19 mouse cellular contexts compared by ENCODE assay signal in the genomic region with DNA sequence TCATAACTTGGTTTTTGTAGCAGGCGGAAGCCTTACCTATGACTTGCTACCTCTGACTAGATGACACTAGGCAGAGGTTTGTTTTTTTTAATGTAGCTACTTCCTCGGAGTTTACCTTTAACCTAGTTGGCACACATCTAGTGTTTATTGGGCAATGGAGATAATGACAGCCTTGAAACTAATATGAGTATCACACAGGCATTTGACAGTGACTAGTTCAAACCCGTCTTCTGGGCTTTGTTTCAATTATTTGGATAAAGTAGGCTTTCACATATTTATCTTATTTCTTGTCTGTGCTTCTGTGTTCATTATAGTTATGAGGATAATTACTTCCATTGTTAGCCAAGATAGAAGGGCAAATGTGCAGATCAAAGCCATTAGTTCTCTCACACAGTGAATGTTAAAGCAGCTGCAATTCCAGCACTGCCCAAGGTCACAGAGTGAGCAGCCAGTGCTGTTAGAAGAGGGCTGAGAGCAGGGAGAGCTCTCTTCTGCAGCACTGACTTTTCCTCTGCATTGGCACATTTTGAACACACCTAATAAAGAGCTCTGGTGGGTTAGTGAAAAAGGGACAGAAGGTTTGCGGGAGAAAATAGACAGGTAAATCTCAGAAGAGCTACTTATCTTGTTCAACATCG. TPM values are rescaled to one million over a fixed set of nuclear protein-coding genes. Genes with fewer than 3 reads are reported as not detected.
DNase-seq lines count a peak whose midpoint lies in the region; ATAC-seq and TF ChIP-seq lines count a peak whose summit lies in the region.
"Had no signal": no experiment of that assay in that cellular context is flagged by ENCODE, and none has a peak within 500 bp of the region (broad histone marks: within the 10 kb centered on the region; RNA-seq: fewer than 3 reads in every experiment).

No protein-coding gene starts in this region.

- peaks cover 23% of the 10 kb centered on the region for H3K36me3 ChIP-seq in heart, embryonic 11.5 days (ENCODE audit: control insufficient read depth, insufficient read depth, low read length)
- peaks cover 38% of the 10 kb centered on the region for H3K36me3 ChIP-seq in heart, embryonic 16.5 days (ENCODE audit: control insufficient read depth, insufficient read depth)
- peaks cover 6% of the 10 kb centered on the region; the same call in 1 of the 2 replicates for H3K36me3 ChIP-seq in stomach, postnatal 0 days (ENCODE audit: control insufficient read depth, insufficient read depth, low read length)

- H3K4me3 ChIP-seq in heart, embryonic 11.5 days (ENCODE audit: low read depth, low read length), result no peak overlapping the region
- no peak overlapping the region for H3K4me3 ChIP-seq in heart, embryonic 16.5 days (ENCODE audit: low read length)
- H3K4me3 ChIP-seq in stomach, postnatal 0 days (ENCODE audit: low read depth, low read length), result no peak overlapping the region
- H3K4me3 ChIP-seq: hindbrain, embryonic 10.5 days; liver, embryonic 13.5 days had no signal

- peak overlapping the region; percentile 64 for H3K27ac ChIP-seq in heart, embryonic 11.5 days (ENCODE audit: low read depth, low read length)
- H3K27ac ChIP-seq in heart, embryonic 16.5 days (ENCODE audit: low read length), result peak overlapping the region; percentile 87
- H3K27ac ChIP-seq in stomach, postnatal 0 days (replicated peaks), result peak overlapping the region; percentile 49
- H3K27ac ChIP-seq: hindbrain, embryonic 10.5 days; liver, embryonic 13.5 days had no signal

- H3K4me1 ChIP-seq in heart, embryonic 11.5 days (ENCODE audit: control insufficient read depth, insufficient read depth, low read length), result 0 out of 2 replicates have a peak, but pooled peaks cover 11% of the 10 kb centered on the region
- H3K4me1 ChIP-seq in heart, embryonic 16.5 days (ENCODE audit: control insufficient read depth, insufficient read depth, low read length), result peaks cover 27% of the 10 kb centered on the region
- H3K4me1 ChIP-seq in stomach, postnatal 0 days (replicated peaks; ENCODE audit: control insufficient read depth, insufficient read depth), result no peaks in the 10 kb centered on the region
- H3K4me1 ChIP-seq: liver, embryonic 13.5 days had no signal

- intact Hi-C loops in gastrocnemius, postnatal 14 days (cut with DNase I; ENCODE audit: low total_unique reads), result no loop called here

- no peaks in the 10 kb centered on the region for H3K9me3 ChIP-seq in heart, embryonic 11.5 days (replicated peaks; ENCODE audit: control insufficient read depth, low read length)
- H3K9me3 ChIP-seq in heart, embryonic 16.5 days (replicated peaks; ENCODE audit: control insufficient read depth, low read length), result no peaks in the 10 kb centered on the region
- H3K9me3 ChIP-seq in stomach, postnatal 0 days (ENCODE audit: control insufficient read depth, low read length), result no peaks in the 10 kb centered on the region
- H3K9me3 ChIP-seq: hindbrain, embryonic 10.5 days; liver, embryonic 13.5 days had no signal

- 81% methylated on average over 5 of the region's 5 CpGs for WGBS in heart, embryonic 11.5 days (ENCODE audit: insufficient replicate concordance)
- 57% methylated on average over 5 of the region's 5 CpGs for WGBS in heart, embryonic 16.5 days
- 63% methylated on average over 5 of the region's 5 CpGs for WGBS in stomach, postnatal 0 days

- H3K4me2 ChIP-seq in heart, embryonic 11.5 days, result no peak overlapping the region
- peak overlapping the region; percentile 12; the same call in 1 of the 2 replicates for H3K4me2 ChIP-seq in heart, embryonic 16.5 days (ENCODE audit: low read depth, low read length)
- no peak overlapping the region for H3K4me2 ChIP-seq in stomach, postnatal 0 days (replicated peaks; ENCODE audit: low read depth)
- H3K4me2 ChIP-seq: liver, embryonic 13.5 days had no signal

- DNase-seq in heart, adult 8-10 months (ENCODE audit: low spot score), result no peak
- DNase-seq in testis, postnatal 14 days (ENCODE audit: low spot score), result peak; percentile 64
- no peak for DNase-seq in testis, postnatal 10 days (ENCODE audit: low spot score)
- no peak for DNase-seq in stomach, postnatal 0 days (ENCODE audit: low spot score)
- no peak for DNase-seq in retina, postnatal 1 day
- DNase-seq in gastrocnemius, postnatal 14 days, result no peak
- DNase-seq: cerebellum, adult 2 months; kidney, adult 18-20 months; liver, embryonic 13.5 days; right cerebral cortex, postnatal 25 days; thymus, adult 18-20 months had no signal

- no peak for ATAC-seq in heart, embryonic 11.5 days (replicated peaks; ENCODE audit: insufficient number of reproducible peaks, low FRiP score, low TSS enrichment)
- ATAC-seq in heart, embryonic 16.5 days (replicated peaks; ENCODE audit: extremely low read depth, insufficient read depth, low FRiP score), result no peak
- ATAC-seq in stomach, postnatal 0 days (ENCODE audit: low FRiP score, low TSS enrichment), result peak; percentile 63

- H3K27me3 ChIP-seq in heart, embryonic 11.5 days (ENCODE audit: control insufficient read depth, insufficient read depth, low read length), result no peaks in the 10 kb centered on the region
- no peaks in the 10 kb centered on the region for H3K27me3 ChIP-seq in heart, embryonic 16.5 days (ENCODE audit: control insufficient read depth, insufficient read depth, low read length)
- H3K27me3 ChIP-seq in stomach, postnatal 0 days (ENCODE audit: control insufficient read depth, insufficient read depth, low read length), result no peaks in the 10 kb centered on the region
- H3K27me3 ChIP-seq: liver, embryonic 13.5 days had no signal

- TF ChIP-seq CTCF in stomach, postnatal 0 days (IDR thresholded peaks at IDR 0.05; ENCODE audit: low read depth), result no peak

- TF ChIP-seq EP300 in stomach, postnatal 0 days (optimal IDR thresholded peaks at IDR 0.05), result peak; percentile 69

- H3K9ac ChIP-seq in heart, embryonic 11.5 days (ENCODE audit: low read depth, low read length), result no peak overlapping the region
- no peak overlapping the region for H3K9ac ChIP-seq in heart, embryonic 16.5 days (ENCODE audit: low read length)
- no peak overlapping the region for H3K9ac ChIP-seq in stomach, postnatal 0 days (ENCODE audit: low read length)
- H3K9ac ChIP-seq: liver, embryonic 13.5 days had no signal

RNA-seq across cellular contexts. Expression of a gene that starts 15.4 kb away (rescaled TPM):
- polyA plus RNA-seq in heart, embryonic 11.5 days (2014; fragmentation: Nextera tagmentation; extraction: Ambion mirVana), result 268 and 306 TPM in 2 replicates
- total RNA-seq in heart, adult 8-10 months (2022), result 1,000 to 10,000 TPM; 2,312 to 2,801 (median 2,464) TPM
- polyA plus RNA-seq in heart, embryonic 16.5 days (2015; fragmentation: Nextera tagmentation; extraction: Ambion mirVana), result 490 and 509 TPM in 2 replicates
- polyA plus RNA-seq in stomach, postnatal 0 days (2015; fragmentation: Nextera tagmentation; extraction: Ambion mirVana), result 323 and 350 TPM in 2 replicates
- total RNA-seq in gastrocnemius, postnatal 14 days (2021), result 100 to 1,000 TPM; 258 to 390 TPM

RNA-seq across cellular contexts. Expression of a gene that starts 15.5 kb away (rescaled TPM):
- 129 and 172 TPM in 2 replicates for polyA plus RNA-seq in heart, embryonic 11.5 days (2014; fragmentation: Nextera tagmentation; extraction: Ambion mirVana)
- 1,000 to 10,000 TPM; 1,298 to 1,376 (median 1,346) TPM for total RNA-seq in heart, adult 8-10 months (2022)
- 349 and 361 TPM in 2 replicates for polyA plus RNA-seq in heart, embryonic 16.5 days (2015; fragmentation: Nextera tagmentation; extraction: Ambion mirVana)
- polyA plus RNA-seq in stomach, postnatal 0 days (2015; fragmentation: Nextera tagmentation; extraction: Ambion mirVana), result 201 and 213 TPM in 2 replicates
- 100 to 1,000 TPM; 271 to 383 TPM for total RNA-seq in gastrocnemius, postnatal 14 days (2021)

RNA-seq across cellular contexts. Expression of a gene that starts 35.1 kb away (rescaled TPM):
- 0.24 and 0.62 TPM in 2 replicates for polyA plus RNA-seq in heart, embryonic 11.5 days (2014; fragmentation: Nextera tagmentation; extraction: Ambion mirVana)
- total RNA-seq in heart, adult 8-10 months (2022), result under 1 TPM in 1 of 4 experiments, not detected in 3; 0.57 TPM
- 0.33 and 0.44 TPM in 2 replicates for polyA plus RNA-seq in heart, embryonic 16.5 days (2015; fragmentation: Nextera tagmentation; extraction: Ambion mirVana)
- polyA plus RNA-seq in stomach, postnatal 0 days (2015; fragmentation: Nextera tagmentation; extraction: Ambion mirVana), result 0.12 and 0.24 TPM in 2 replicates
- not detected for total RNA-seq in gastrocnemius, postnatal 14 days (2021)
- total RNA-seq: layer of hippocampus, adult 8-10 months; left cerebral cortex, postnatal 10 days; midbrain, postnatal 0 days had no signal
- polyA plus RNA-seq: cerebellum, adult 2 months; forebrain, embryonic 11.5 days; hindbrain, embryonic 10.5 days; liver, embryonic 13.5 days; midbrain, postnatal 0 days; neural tube, embryonic 14.5 days had no signal
